In the genomic region with DNA sequence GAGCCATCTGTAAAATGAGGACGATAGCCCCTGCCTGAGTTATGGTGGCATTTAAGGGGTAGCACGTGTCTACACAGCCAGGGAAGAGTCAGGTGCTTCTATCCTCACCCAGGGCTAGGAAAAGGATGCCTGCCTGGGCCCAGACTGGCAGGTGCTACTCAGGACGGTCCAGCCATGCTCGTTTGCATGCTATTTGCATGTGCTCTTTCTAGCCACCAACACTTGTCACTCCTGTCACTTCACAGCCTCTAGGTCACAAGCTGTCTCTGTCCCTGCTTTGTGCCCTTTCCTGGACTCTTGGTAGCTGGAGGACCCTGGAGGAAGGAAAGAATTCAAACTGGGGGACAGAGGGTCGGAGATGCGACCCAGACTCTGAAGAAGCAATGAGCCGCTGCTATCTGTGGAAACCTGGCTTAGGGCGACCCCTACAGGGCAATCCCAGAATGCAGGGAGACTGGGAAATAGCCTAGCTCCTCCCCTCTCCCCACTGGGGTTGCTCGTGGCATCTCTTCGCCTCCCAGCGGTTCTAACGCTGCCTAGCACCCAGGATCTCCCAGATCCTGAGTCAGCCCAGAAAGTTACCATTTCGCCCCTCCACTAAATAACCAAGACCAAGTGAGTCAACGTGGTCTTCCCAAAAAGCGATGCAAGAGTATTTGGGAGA, we compare ENCODE assay signal across 8 mouse cellular contexts. TPM values are rescaled to one million over a fixed set of nuclear protein-coding genes. Genes with fewer than 3 reads are reported as not detected.
A peak's percentile ranks its signal among the peaks of the same experiment; 100 is the strongest.
DNase-seq lines count a peak whose midpoint lies in the region; ATAC-seq and TF ChIP-seq lines count a peak whose summit lies in the region.

No protein-coding gene starts in this region.

- TF ChIP-seq EP300 in heart, adult 2 months (IDR thresholded peaks at IDR 0.05; ENCODE audit: insufficient read depth, low read depth, low read length): peak; percentile 87

- no peaks in the 10 kb centered on the region for H3K27me3 ChIP-seq in embryonic facial prominence, embryonic 11.5 days (ENCODE audit: control insufficient read depth, insufficient read depth, low read length)
- H3K27me3 ChIP-seq in heart, adult 2 months (ENCODE audit: control insufficient read depth, insufficient read depth, low read length): no peaks in the 10 kb centered on the region
- no peaks in the 10 kb centered on the region for H3K27me3 ChIP-seq in kidney, embryonic 16.5 days (ENCODE audit: insufficient read depth, low read length)
- H3K27me3 ChIP-seq in liver, embryonic 13.5 days: peaks cover 15% of the 10 kb centered on the region; the same call in 1 of the 2 replicates
- H3K27me3 ChIP-seq in stomach, embryonic 14.5 days (ENCODE audit: control insufficient read depth, insufficient read depth, low read length): no peaks in the 10 kb centered on the region

- H3K4me3 ChIP-seq in embryonic facial prominence, embryonic 11.5 days (ENCODE audit: low read depth, low read length): no peak overlapping the region
- H3K4me3 ChIP-seq in heart, adult 2 months: no peak overlapping the region
- no peak overlapping the region for H3K4me3 ChIP-seq in kidney, embryonic 16.5 days (ENCODE audit: low read length)
- no peak overlapping the region for H3K4me3 ChIP-seq in liver, embryonic 13.5 days (replicated peaks)
- H3K4me3 ChIP-seq in stomach, embryonic 14.5 days (ENCODE audit: low read depth, low read length): no peak overlapping the region

- no peak for ATAC-seq in embryonic facial prominence, embryonic 11.5 days (replicated peaks; ENCODE audit: insufficient number of reproducible peaks, low FRiP score, low TSS enrichment, low read depth)
- no peak for ATAC-seq in kidney, embryonic 16.5 days (ENCODE audit: low FRiP score, low TSS enrichment)
- no peak for ATAC-seq in liver, embryonic 13.5 days (ENCODE audit: low read depth)
- ATAC-seq in stomach, embryonic 14.5 days (ENCODE audit: insufficient number of reproducible peaks, insufficient read depth, low FRiP score, low read depth): peak; percentile 25; the same call in 1 of the 2 replicates

- H3K4me2 ChIP-seq in embryonic facial prominence, embryonic 11.5 days (ENCODE audit: low read depth, low read length): no peak overlapping the region
- no peak overlapping the region for H3K4me2 ChIP-seq in kidney, embryonic 16.5 days (replicated peaks; ENCODE audit: low read depth, low read length)
- no peak overlapping the region for H3K4me2 ChIP-seq in liver, embryonic 13.5 days
- H3K4me2 ChIP-seq in stomach, embryonic 14.5 days (replicated peaks; ENCODE audit: low read depth, low read length): no peak overlapping the region

- H3K79me2 ChIP-seq in heart, adult 2 months (replicated peaks; ENCODE audit: control insufficient read depth, insufficient read depth, low read length): no peaks in the 10 kb centered on the region

- 9% methylated on average over 15 of the region's 15 CpGs for WGBS in embryonic facial prominence, embryonic 11.5 days
- 15% methylated on average over 15 of the region's 15 CpGs for WGBS in heart, adult 2 months
- WGBS in kidney, embryonic 16.5 days: 11% methylated on average over 15 of the region's 15 CpGs
- WGBS in liver, embryonic 13.5 days (ENCODE audit: insufficient replicate concordance): 14% methylated on average over 15 of the region's 15 CpGs
- WGBS in stomach, embryonic 14.5 days: 12% methylated on average over 15 of the region's 15 CpGs

- peak; percentile 100; the same call in 1 of the 2 replicates for TF ChIP-seq CTCF in heart, adult 2 months (IDR thresholded peaks at IDR 0.05)

- DNase-seq in B cell, adult 2 months: peak; percentile 84 to 87
- peak; percentile 96 for DNase-seq in adrenal gland, postnatal 14 days
- peak; percentile 96 for DNase-seq in embryonic facial prominence, embryonic 11.5 days (ENCODE audit: low spot score)
- peak; percentile 89 to 98 for DNase-seq in heart, adult 2 months
- DNase-seq in liver, embryonic 13.5 days: peak; percentile 85
- DNase-seq in neural tube, embryonic 10.5 days (ENCODE audit: extremely low spot score, low spot score): peak; percentile 100

- TF ChIP-seq POLR2A in heart, adult 2 months (IDR thresholded peaks at IDR 0.05; ENCODE audit: insufficient read depth, low read depth, low read length): no peak

- no peak overlapping the region for H3K27ac ChIP-seq in embryonic facial prominence, embryonic 11.5 days (replicated peaks; ENCODE audit: low read depth, low read length)
- peak overlapping the region; percentile 24 for H3K27ac ChIP-seq in heart, adult 2 months
- no peak overlapping the region for H3K27ac ChIP-seq in kidney, embryonic 16.5 days (ENCODE audit: low read length)
- H3K27ac ChIP-seq in liver, embryonic 13.5 days: no peak overlapping the region
- peak overlapping the region; percentile 56; the same call in 1 of the 2 replicates for H3K27ac ChIP-seq in stomach, embryonic 14.5 days (ENCODE audit: low read length)

- no peaks in the 10 kb centered on the region for H3K36me3 ChIP-seq in embryonic facial prominence, embryonic 11.5 days (replicated peaks; ENCODE audit: control insufficient read depth, insufficient read depth, low read depth, low read length)
- no peaks in the 10 kb centered on the region; the same call in 1 of the 2 replicates for H3K36me3 ChIP-seq in heart, adult 2 months (ENCODE audit: control insufficient read depth, insufficient read depth, low read length)
- H3K36me3 ChIP-seq in kidney, embryonic 16.5 days (ENCODE audit: insufficient read depth, low read length): no peaks in the 10 kb centered on the region
- H3K36me3 ChIP-seq in liver, embryonic 13.5 days: no peaks in the 10 kb centered on the region
- H3K36me3 ChIP-seq in stomach, embryonic 14.5 days (ENCODE audit: control insufficient read depth, insufficient read depth, low read length): no peaks in the 10 kb centered on the region

- intact Hi-C loops in heart, adult 2 months (cut with DNase I): loop anchor here (1.0 to 2.0 kb wide), 4 partner anchors 11 to 635 kb away; no protein-coding TSS in a partner anchor

- no peaks in the 10 kb centered on the region for H3K9me3 ChIP-seq in embryonic facial prominence, embryonic 11.5 days (replicated peaks; ENCODE audit: control insufficient read depth, low read length)
- no peaks in the 10 kb centered on the region for H3K9me3 ChIP-seq in kidney, embryonic 16.5 days (ENCODE audit: low read length)
- H3K9me3 ChIP-seq in liver, embryonic 13.5 days (replicated peaks): no peaks in the 10 kb centered on the region
- no peaks in the 10 kb centered on the region for H3K9me3 ChIP-seq in stomach, embryonic 14.5 days (ENCODE audit: control insufficient read depth, low read depth, low read length)

- no peaks in the 10 kb centered on the region for H3K4me1 ChIP-seq in embryonic facial prominence, embryonic 11.5 days (ENCODE audit: control insufficient read depth, insufficient read depth, low read length)
- H3K4me1 ChIP-seq in heart, adult 2 months (ENCODE audit: control insufficient read depth, insufficient read depth, low read length): peaks cover 16% of the 10 kb centered on the region
- peaks cover 37% of the 10 kb centered on the region for H3K4me1 ChIP-seq in kidney, embryonic 16.5 days (ENCODE audit: insufficient read depth, low read length)
- H3K4me1 ChIP-seq in liver, embryonic 13.5 days (replicated peaks): peaks cover 50% of the 10 kb centered on the region
- H3K4me1 ChIP-seq in stomach, embryonic 14.5 days (ENCODE audit: control insufficient read depth, insufficient read depth, low read length): peaks cover 37% of the 10 kb centered on the region

- H3K9ac ChIP-seq in embryonic facial prominence, embryonic 11.5 days (replicated peaks; ENCODE audit: low read length): no peak overlapping the region
- no peak overlapping the region for H3K9ac ChIP-seq in heart, adult 2 months (ENCODE audit: low read depth, low read length)
- H3K9ac ChIP-seq in kidney, embryonic 16.5 days (replicated peaks; ENCODE audit: low read length): 0 out of 2 replicates have a peak overlapping the region, but pooled peaks have one; percentile 11
- no peak overlapping the region for H3K9ac ChIP-seq in liver, embryonic 13.5 days
- H3K9ac ChIP-seq in stomach, embryonic 14.5 days (replicated peaks; ENCODE audit: low read depth, low read length): no peak overlapping the region

RNA-seq across cellular contexts. Expression of a gene that starts 19.5 kb away (rescaled TPM):
- not detected in 2 replicates for total RNA-seq in adrenal gland, postnatal 14 days (2021)
- 0.10 TPM in 1 of 2 replicates, not detected in the other for polyA plus RNA-seq in embryonic facial prominence, embryonic 11.5 days (2014; fragmentation: Nextera tagmentation; extraction: Ambion mirVana)
- total RNA-seq in heart, adult 2 months (2021): under 1 TPM in 1 of 2 experiments, not detected in 1; 0.08 TPM
- polyA plus RNA-seq in heart, adult 2 months (2012; rRNA removed): not detected in 2 replicates
- polyA plus RNA-seq in kidney, embryonic 16.5 days (2015; fragmentation: Nextera tagmentation; extraction: Ambion mirVana): 0.06 and 0.16 TPM in 2 replicates
- polyA plus RNA-seq in liver, embryonic 13.5 days (2015; fragmentation: Nextera tagmentation; extraction: Ambion mirVana): 0.03 TPM in 1 of 2 replicates, not detected in the other
- polyA plus RNA-seq in stomach, embryonic 14.5 days (2014; fragmentation: Nextera tagmentation; extraction: Ambion mirVana): 0.36 and 0.66 TPM in 2 replicates

RNA-seq across cellular contexts. Expression of a gene that starts 30.7 kb away (rescaled TPM):
- total RNA-seq in adrenal gland, postnatal 14 days (2021): 1.5 and 14.6 TPM in 2 replicates
- polyA plus RNA-seq in embryonic facial prominence, embryonic 11.5 days (2014; fragmentation: Nextera tagmentation; extraction: Ambion mirVana): 47.9 and 53.4 TPM in 2 replicates
- 1 to 10 TPM; 1.7 TPM for total RNA-seq in heart, adult 2 months (2021)
- 2.3 and 9.8 TPM in 2 replicates for polyA plus RNA-seq in heart, adult 2 months (2012; rRNA removed)
- polyA plus RNA-seq in kidney, embryonic 16.5 days (2015; fragmentation: Nextera tagmentation; extraction: Ambion mirVana): 267 and 282 TPM in 2 replicates
- polyA plus RNA-seq in liver, embryonic 13.5 days (2015; fragmentation: Nextera tagmentation; extraction: Ambion mirVana): 89.5 and 107 TPM in 2 replicates
- 707 and 780 TPM in 2 replicates for polyA plus RNA-seq in stomach, embryonic 14.5 days (2014; fragmentation: Nextera tagmentation; extraction: Ambion mirVana)

RNA-seq across cellular contexts. Expression of a gene that starts 33.4 kb away (rescaled TPM):
- 3.7 and 3.9 TPM in 2 replicates for total RNA-seq in adrenal gland, postnatal 14 days (2021)
- 0.35 TPM in 1 of 2 replicates, not detected in the other for polyA plus RNA-seq in embryonic facial prominence, embryonic 11.5 days (2014; fragmentation: Nextera tagmentation; extraction: Ambion mirVana)
- under 1 TPM in 1 of 2 experiments, not detected in 1; 0.27 TPM for total RNA-seq in heart, adult 2 months (2021)
- 1.5 and 2.3 TPM in 2 replicates for polyA plus RNA-seq in heart, adult 2 months (2012; rRNA removed)
- polyA plus RNA-seq in kidney, embryonic 16.5 days (2015; fragmentation: Nextera tagmentation; extraction: Ambion mirVana): 0.41 and 0.42 TPM in 2 replicates
- not detected in 2 replicates for polyA plus RNA-seq in liver, embryonic 13.5 days (2015; fragmentation: Nextera tagmentation; extraction: Ambion mirVana)
- 0.38 and 0.78 TPM in 2 replicates for polyA plus RNA-seq in stomach, embryonic 14.5 days (2014; fragmentation: Nextera tagmentation; extraction: Ambion mirVana)

RNA-seq across cellular contexts. Expression of a gene that starts 49.0 kb away (rescaled TPM):
- total RNA-seq in adrenal gland, postnatal 14 days (2021): 0.15 TPM in 1 of 2 replicates, not detected in the other
- polyA plus RNA-seq in embryonic facial prominence, embryonic 11.5 days (2014; fragmentation: Nextera tagmentation; extraction: Ambion mirVana): not detected in 2 replicates
- not detected for total RNA-seq in heart, adult 2 months (2021)
- 0.43 TPM in 1 of 2 replicates, not detected in the other for polyA plus RNA-seq in heart, adult 2 months (2012; rRNA removed)
- polyA plus RNA-seq in kidney, embryonic 16.5 days (2015; fragmentation: Nextera tagmentation; extraction: Ambion mirVana): 0.42 and 0.82 TPM in 2 replicates
- polyA plus RNA-seq in liver, embryonic 13.5 days (2015; fragmentation: Nextera tagmentation; extraction: Ambion mirVana): 0.15 and 0.32 TPM in 2 replicates
- 60.1 and 100 TPM in 2 replicates for polyA plus RNA-seq in stomach, embryonic 14.5 days (2014; fragmentation: Nextera tagmentation; extraction: Ambion mirVana)

RNA-seq across cellular contexts. Expression of a gene that starts 54.4 kb away (rescaled TPM):
- 2.4 and 11.6 TPM in 2 replicates for total RNA-seq in adrenal gland, postnatal 14 days (2021)
- 57.9 and 75.1 TPM in 2 replicates for polyA plus RNA-seq in embryonic facial prominence, embryonic 11.5 days (2014; fragmentation: Nextera tagmentation; extraction: Ambion mirVana)
- 1 to 10 TPM; 2.6 to 2.7 TPM for total RNA-seq in heart, adult 2 months (2021)
- 2.7 and 6.7 TPM in 2 replicates for polyA plus RNA-seq in heart, adult 2 months (2012; rRNA removed)
- 216 and 223 TPM in 2 replicates for polyA plus RNA-seq in kidney, embryonic 16.5 days (2015; fragmentation: Nextera tagmentation; extraction: Ambion mirVana)
- polyA plus RNA-seq in liver, embryonic 13.5 days (2015; fragmentation: Nextera tagmentation; extraction: Ambion mirVana): 81.8 and 85.0 TPM in 2 replicates
- 407 and 452 TPM in 2 replicates for polyA plus RNA-seq in stomach, embryonic 14.5 days (2014; fragmentation: Nextera tagmentation; extraction: Ambion mirVana)

Comparison
In these comparisons a context has a peak if more than half of its experiments do, and no peak if none do; other contexts are left out.
1. H3K27ac ChIP-seq: peak in heart, adult 2 months (single experiment) and stomach, embryonic 14.5 days (single experiment); none in embryonic facial prominence, embryonic 11.5 days (single experiment), kidney, embryonic 16.5 days (single experiment) and liver, embryonic 13.5 days (single experiment).
2. Peak in every context shown above with its lines, with median percentiles within 50 percentile points of each other: DNase-seq.